In the genomic region with DNA sequence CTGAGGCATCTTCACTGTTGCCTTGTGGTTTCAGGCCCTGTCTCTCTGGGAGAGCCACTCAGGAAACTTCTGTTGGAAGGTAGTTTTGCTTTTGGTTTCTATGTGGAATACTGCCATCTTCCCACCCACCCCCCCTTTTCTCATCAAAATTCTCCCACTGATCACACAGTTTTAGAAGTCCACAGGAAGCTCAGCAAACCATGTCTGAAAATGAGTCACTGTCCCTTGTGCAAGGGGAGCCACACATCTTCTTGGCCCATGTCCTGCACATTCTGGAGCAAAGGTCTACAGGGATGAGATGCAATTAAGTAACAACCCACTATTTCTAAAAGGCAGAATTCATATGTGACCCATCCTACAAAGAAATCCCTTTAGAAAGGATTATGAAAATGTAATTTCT, we compare ENCODE assay signal across 18 mouse cellular contexts. TPM values are rescaled to one million over a fixed set of nuclear protein-coding genes. Genes with fewer than 3 reads are reported as not detected.
A peak's percentile ranks its signal among the peaks of the same experiment; 100 is the strongest.
DNase-seq lines count a peak whose midpoint lies in the region; ATAC-seq lines count a peak whose summit lies in the region.
"Had no signal": no experiment of that assay in that cellular context is flagged by ENCODE, and none has a peak within 500 bp of the region (broad histone marks: within the 10 kb centered on the region; RNA-seq: fewer than 3 reads in every experiment).

No protein-coding gene starts in this region.

- no peaks in the 10 kb centered on the region for H3K36me3 ChIP-seq in heart, embryonic 11.5 days (ENCODE audit: control insufficient read depth, insufficient read depth, low read length)
- no peaks in the 10 kb centered on the region for H3K36me3 ChIP-seq in megakaryocyte, embryonic 14.5 days (replicated peaks; ENCODE audit: low read length)
- H3K36me3 ChIP-seq in liver, embryonic 12.5 days = no peaks in the 10 kb centered on the region
- H3K36me3 ChIP-seq: embryonic facial prominence, embryonic 12.5 days; G1E; midbrain, embryonic 15.5 days; neural tube, embryonic 13.5 days had no signal

- H3K27me3 ChIP-seq in heart, embryonic 11.5 days (ENCODE audit: control insufficient read depth, insufficient read depth, low read length) = no peaks in the 10 kb centered on the region
- H3K27me3 ChIP-seq in megakaryocyte, embryonic 14.5 days (replicated peaks) = no peaks in the 10 kb centered on the region
- H3K27me3 ChIP-seq in liver, embryonic 12.5 days (replicated peaks) = no peaks in the 10 kb centered on the region
- H3K27me3 ChIP-seq: embryonic facial prominence, embryonic 12.5 days; midbrain, embryonic 15.5 days; neural tube, embryonic 13.5 days had no signal

- H3K9ac ChIP-seq in heart, embryonic 11.5 days (ENCODE audit: low read depth, low read length) = no peak overlapping the region
- H3K9ac ChIP-seq in liver, embryonic 12.5 days = no peak overlapping the region
- H3K9ac ChIP-seq: embryonic facial prominence, embryonic 12.5 days; midbrain, embryonic 15.5 days; neural tube, embryonic 13.5 days had no signal

- H3K27ac ChIP-seq in heart, embryonic 11.5 days (ENCODE audit: low read depth, low read length) = no peak overlapping the region
- no peak overlapping the region for H3K27ac ChIP-seq in liver, embryonic 12.5 days
- H3K27ac ChIP-seq: embryonic facial prominence, embryonic 12.5 days; midbrain, embryonic 15.5 days; neural tube, embryonic 13.5 days had no signal

- no peak overlapping the region for H3K4me2 ChIP-seq in heart, embryonic 11.5 days
- H3K4me2 ChIP-seq in liver, embryonic 12.5 days = no peak overlapping the region
- H3K4me2 ChIP-seq: embryonic facial prominence, embryonic 12.5 days; midbrain, embryonic 15.5 days; neural tube, embryonic 13.5 days had no signal

- no peaks in the 10 kb centered on the region for H3K9me3 ChIP-seq in heart, embryonic 11.5 days (replicated peaks; ENCODE audit: control insufficient read depth, low read length)
- H3K9me3 ChIP-seq in megakaryocyte, embryonic 14.5 days = no peaks in the 10 kb centered on the region
- H3K9me3 ChIP-seq in liver, embryonic 12.5 days (replicated peaks) = no peaks in the 10 kb centered on the region
- H3K9me3 ChIP-seq: embryonic facial prominence, embryonic 12.5 days; G1E; midbrain, embryonic 15.5 days; neural tube, embryonic 13.5 days had no signal

- no peak for ATAC-seq in heart, embryonic 11.5 days (replicated peaks; ENCODE audit: insufficient number of reproducible peaks, low FRiP score, low TSS enrichment)
- no peak for ATAC-seq in liver, embryonic 12.5 days
- ATAC-seq: hindbrain, embryonic 16.5 days; midbrain, embryonic 15.5 days had no signal

- DNase-seq in heart, adult 11 months = peak; percentile 91
- DNase-seq in 3134 (ENCODE audit: extremely low read depth, insufficient read length, low spot score) = peak; percentile 54
- peak; percentile 6 for DNase-seq in NIH3T3 (ENCODE audit: low read depth)
- no peak for DNase-seq in urinary bladder, postnatal 25 days (ENCODE audit: low spot score)
- DNase-seq: cerebellum, adult 11 months; gastrocnemius, postnatal 36 days; heart, postnatal 14 days; kidney, adult 8-10 months; kidney, postnatal 36 days; right cerebral cortex, postnatal 4 days had no signal

- H3K4me1 ChIP-seq in heart, embryonic 11.5 days (ENCODE audit: control insufficient read depth, insufficient read depth, low read length) = no peaks in the 10 kb centered on the region
- peaks cover 58% of the 10 kb centered on the region for H3K4me1 ChIP-seq in megakaryocyte, embryonic 14.5 days
- peaks cover 25% of the 10 kb centered on the region for H3K4me1 ChIP-seq in liver, embryonic 12.5 days
- H3K4me1 ChIP-seq: embryonic facial prominence, embryonic 12.5 days; midbrain, embryonic 15.5 days; neural tube, embryonic 13.5 days had no signal

- no peak overlapping the region for H3K4me3 ChIP-seq in heart, embryonic 11.5 days (ENCODE audit: low read depth, low read length)
- peak overlapping the region; percentile 75 for H3K4me3 ChIP-seq in megakaryocyte, embryonic 14.5 days (replicated peaks)
- H3K4me3 ChIP-seq in liver, embryonic 12.5 days = no peak overlapping the region
- H3K4me3 ChIP-seq: embryonic facial prominence, embryonic 12.5 days; midbrain, embryonic 15.5 days; neural tube, embryonic 13.5 days had no signal

RNA-seq across cellular contexts. Expression of gene Vps54, which starts 14.6 kb away (rescaled TPM):
- 10.4 and 12.6 TPM in 2 replicates for polyA plus RNA-seq in heart, embryonic 11.5 days (2014; fragmentation: Nextera tagmentation; extraction: Ambion mirVana)
- 0.94 and 1.1 TPM in 2 replicates for polyA plus RNA-seq in megakaryocyte, embryonic 14.5 days (2012; ENCODE audit: insufficient read depth, low replicate concordance)
- 9.5 and 9.8 TPM in 2 replicates for polyA plus RNA-seq in liver, embryonic 12.5 days (2016; fragmentation: Nextera tagmentation; extraction: Ambion mirVana)
